Mouse (Mus musculus) spleen, embryonic (tissue): ENCODE measurements at regions not wholly inside any gene's neighbourhood (a gene's known extent, or its start where the extent isn't known, plus 50 kb on each side); places are given as distances from the start of the nearest gene placed in this dataset.

Experiments
- CTCF ChIA-PET: fragments of 350-600 bp; sonication (Branson Sonifier 250); formaldehyde crosslinking; loops from one replicate; lab custom pipeline; 2022; lab: Charles Lee

DNA sequence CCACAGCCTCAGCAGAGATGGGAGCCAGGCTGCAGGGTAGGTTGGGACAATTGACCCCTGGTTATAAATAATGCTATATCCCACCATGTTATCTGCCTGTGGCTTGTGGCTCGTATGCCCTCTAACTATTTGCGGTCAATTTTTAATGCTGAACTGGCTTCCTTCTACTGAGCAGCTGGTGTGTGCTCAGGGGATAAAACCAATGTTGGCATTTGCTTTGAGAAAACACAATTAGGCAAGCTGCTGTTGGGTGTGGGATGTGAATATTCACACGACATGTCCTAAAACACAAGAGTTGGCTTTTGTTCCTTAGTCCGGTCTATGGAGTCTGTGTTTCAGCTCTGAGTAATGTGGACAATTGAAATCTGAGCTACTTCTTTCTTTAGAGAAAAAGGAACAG lies 123.6 kb upstream of the Npvf start:
- CTCF ChIA-PET: no interaction called here

DNA sequence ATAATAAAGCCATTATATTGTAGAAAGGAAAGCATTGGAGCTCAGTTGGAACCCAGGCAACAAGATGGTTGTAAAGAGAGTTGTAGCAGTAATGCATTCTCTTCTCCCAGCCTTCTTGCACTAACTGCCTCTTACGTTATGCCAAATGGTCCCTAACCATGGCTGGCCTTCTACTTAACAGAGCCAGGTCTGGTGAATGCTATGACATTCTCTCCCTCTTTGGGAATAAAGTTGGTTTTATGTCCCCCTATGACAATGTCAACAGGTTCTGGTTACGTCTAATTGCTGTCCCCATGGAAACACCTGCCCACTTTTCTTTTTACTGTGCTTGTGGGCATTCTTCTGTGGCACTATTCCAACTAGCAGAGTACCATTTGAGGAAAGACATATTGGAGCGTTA lies 126.4 kb upstream of the Npvf start:
- CTCF ChIA-PET: no interaction called here

DNA sequence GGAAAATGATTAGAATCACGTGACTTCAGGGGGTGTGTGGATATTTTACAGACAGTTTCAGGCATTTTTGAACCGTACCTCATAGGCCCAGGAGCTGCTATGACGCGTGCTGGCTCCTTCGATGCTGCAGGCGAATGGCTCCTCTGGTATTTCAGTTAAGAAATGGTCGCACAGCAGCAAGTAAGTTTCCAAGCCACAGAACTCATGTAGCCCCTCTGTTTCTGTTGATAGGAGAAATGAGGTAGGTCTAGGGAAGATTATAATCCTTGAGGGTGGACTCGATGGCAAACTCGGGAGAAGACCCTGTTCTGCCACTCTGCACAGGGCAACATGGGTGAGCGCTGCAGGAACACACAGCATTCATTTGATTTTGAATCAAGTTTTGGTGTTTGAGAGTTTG lies 127.0 kb upstream of the Npvf start:
- CTCF ChIA-PET: no interaction called here

DNA sequence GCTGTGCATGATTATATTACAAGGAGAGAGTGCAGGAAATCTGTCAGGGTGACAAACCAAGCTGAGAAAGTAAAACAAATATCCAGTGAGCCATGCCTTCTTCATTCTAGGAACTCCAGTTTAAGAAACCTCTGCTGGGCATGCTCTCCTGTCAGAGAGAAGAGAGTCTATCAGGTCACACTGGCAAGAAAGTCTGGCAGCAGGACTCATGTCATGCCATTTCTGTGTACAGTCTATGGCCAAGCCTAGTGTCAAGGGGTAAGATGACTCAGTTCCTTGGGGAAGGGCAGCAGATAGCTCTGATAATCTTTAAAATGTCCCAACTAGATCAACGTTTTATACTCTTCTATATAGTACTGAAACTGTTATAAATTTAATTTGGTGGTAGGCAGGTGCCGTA lies 128.0 kb upstream of the Npvf start:
- CTCF ChIA-PET: no interaction called here

DNA sequence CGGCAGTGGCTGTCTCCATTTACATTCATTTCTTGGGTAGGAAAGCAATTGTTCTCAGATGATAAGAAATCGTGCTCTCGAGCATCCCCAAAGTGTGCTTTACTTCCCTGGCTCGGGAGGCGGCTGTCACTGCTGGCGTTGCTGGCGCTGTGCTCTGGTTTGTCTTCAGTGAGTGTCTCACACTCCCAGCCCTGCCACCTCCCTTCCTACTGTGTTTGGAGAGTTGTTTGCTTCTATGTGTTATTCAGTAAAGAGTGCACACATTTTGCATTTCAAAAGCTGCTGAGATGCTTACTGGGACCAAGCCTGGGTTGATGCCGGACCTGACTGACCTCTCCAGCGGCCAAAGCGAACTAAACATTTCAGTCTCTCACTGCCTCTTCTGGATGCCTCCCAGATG lies 129.3 kb upstream of the Npvf start:
- CTCF ChIA-PET: no interaction called here

DNA sequence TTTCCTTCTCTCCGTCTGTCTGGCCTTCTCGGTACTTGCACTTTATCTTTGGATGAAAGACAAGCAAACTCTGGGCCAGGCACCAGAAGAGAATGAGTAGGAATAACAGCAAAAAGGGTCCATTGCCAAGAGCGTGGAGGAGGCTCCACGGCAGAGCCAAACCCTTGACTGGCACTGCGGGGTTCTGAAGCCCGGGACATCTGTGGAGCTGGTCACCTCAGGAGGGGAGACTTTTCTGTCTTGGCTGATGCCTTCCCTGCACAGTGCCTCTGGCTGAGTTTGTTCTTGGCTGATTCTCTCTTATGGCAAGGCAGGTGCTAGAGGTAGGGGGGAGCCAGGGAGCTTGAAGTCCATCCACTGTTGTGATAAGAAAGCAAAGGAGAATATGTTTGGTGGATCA lies 130.1 kb upstream of the Npvf start:
- CTCF ChIA-PET: no interaction called here

DNA sequence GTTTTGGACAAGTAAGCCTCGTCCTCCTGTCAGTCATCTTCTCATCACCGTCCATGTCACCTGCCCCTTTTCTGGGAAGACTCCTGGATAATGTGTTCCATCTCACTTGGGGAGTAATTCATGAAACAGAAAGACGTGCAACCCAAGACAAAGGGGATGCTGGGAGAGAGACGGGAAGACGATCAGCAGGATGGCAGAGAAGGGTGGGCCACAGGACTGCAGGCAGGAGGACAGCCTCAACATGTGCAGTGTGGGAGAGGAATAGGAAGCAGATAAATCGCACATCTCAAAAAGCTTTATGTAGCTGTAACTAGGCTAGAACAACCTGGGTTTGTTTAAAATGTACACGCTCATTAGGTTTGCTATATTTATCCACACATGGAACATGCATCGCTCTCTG lies 133.4 kb upstream of the Npvf start:
- CTCF ChIA-PET: no interaction called here

DNA sequence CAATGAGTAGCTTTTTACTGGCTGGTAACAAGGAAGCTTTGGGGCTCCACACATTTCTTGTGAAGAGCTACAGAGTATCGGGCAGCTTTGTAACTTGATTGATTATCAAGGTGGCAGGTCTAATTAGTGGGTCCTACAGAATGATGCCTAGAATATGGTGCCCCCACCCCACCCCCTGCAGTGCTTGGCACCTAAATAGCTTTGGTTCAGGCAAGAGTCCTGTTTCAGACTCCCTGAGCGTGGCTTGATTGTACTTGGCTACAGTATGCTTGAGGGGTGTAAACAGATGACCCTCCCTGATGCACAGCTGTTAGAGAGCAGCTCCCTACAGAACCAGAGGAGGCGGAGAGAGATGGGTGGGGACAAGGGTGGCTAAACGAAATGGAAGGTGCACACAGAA lies 145.7 kb upstream of the Npvf start:
- CTCF ChIA-PET: no interaction called here

DNA sequence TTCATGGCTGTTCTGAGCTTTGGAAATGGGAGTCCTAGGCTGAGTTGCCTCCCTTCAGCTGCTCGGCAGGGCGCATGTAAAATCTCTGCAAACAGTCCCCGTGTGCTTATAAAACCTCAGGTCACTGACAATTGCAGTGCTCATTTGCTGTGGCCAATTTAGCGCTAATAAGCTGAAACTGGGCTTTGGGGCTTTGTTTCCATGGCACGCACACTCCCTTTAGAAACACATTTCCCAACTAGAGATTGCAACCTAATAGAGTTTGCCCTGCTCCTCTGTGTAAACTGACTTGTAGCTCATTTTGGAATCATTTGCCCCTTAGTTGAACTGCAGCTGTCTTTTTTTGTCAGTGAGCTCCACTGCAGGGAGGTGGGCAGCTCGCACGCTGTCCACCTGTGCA lies 148.7 kb upstream of the Npvf start:
- CTCF ChIA-PET: interaction anchor here (0.7 kb wide), 1 partner anchor 9 kb away, joined by 3 read pairs; no protein-coding TSS in a partner anchor

DNA sequence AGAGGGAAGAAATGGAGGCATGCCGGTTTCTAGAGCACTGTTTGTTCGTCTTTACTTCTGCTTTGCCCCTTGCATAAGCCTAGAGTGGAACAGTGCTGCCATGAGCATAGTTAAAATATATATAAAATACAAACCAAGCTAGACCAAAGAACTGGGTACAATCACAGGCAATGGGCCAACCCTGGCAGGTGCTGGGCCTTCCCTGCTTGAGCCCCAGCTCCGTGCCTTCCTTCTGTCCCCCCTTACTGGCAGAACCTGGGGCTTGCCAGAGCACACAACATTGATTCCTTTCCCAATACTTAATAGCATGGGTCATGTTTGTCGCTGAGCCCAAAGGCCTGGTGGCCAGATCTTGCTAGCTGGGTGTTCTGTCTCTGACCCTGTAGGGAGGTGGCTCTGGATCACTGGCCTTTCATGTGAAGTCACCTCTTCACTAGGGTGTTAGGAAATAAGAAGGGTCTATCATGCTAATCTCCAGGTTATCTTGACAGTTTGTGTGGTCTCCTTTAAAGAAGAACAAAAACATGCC lies 150.3 kb upstream of the Npvf start:
- CTCF ChIA-PET: no interaction called here

DNA sequence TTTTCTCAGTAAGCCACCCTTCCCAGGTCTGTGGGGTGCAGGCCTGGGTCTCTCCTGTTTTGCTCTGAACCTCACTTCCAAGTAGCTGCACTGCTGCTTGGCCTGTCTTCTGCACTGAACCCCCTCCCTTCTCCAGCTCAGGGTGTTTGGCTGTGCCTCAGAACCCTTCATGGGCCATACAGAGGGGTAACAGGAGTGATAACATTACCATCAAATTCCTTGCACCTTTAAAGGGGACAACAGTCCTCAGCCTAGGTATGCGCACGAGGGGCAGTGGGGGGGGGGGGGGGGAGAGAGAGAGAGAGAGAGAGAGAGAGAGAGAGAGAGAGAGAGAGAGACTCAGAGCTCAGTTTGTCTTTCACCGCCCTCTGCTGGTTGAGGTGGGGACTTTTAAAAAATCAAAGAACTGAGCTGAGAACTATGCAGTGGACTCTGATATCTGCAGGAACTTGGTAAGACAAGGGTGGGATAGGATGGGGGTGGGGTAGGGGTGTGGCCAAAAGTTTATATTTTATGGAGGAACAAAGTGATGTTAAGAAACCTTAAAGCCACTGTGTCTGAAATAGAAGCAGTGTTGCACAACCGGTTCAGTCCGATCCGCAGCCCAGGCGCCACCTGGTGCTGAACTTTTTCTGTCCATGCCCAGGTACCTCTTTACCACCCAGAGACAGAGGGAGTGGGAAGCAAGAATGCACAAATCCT lies 152.3 kb upstream of the Npvf start:
- CTCF ChIA-PET: interaction anchor here (0.6 to 0.7 kb wide), 2 partner anchors 785 to 1483 kb away, joined by 3 to 7 read pairs; no protein-coding TSS in a partner anchor

DNA sequence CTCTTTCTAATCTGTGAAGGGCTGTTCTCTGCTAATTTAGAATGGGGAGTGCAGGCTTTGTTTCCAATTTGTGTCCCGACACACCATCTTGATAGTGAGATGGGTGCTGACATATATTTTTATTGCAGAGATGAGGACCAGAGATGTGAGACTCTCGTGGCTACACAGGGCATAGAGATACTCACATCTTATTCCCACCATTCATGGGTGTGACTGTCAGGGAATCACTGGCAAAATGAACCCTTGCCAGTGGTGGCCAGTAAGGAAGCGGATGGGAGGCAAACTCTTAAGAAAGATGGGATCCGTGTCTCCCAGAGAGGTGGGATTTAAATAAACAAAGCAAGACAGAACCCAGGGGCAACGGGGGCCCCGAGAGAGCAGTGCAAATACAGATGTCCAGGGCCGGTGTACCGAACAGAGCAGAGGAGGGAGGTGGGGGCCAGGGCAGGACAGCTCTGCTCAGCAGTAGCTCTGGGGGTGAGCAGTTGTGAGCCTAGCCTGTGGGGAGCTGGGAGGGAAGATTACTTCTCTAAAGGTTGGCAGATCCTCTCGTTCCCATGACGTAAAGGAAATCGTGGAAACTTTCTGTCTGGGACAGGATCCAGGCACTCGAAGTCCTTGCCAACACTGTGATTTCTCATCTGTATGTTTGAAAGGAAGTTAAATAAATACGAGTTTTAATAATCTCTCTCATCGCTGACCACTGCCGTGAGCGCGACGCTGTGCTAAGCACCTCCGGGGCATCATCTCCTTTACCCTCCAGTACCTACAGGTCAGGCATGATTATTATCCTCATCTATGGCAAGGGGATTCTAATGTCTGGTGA lies 153.2 kb upstream of the Npvf start:
- CTCF ChIA-PET: interaction anchor here (0.6 to 1.5 kb wide), 6 partner anchors 16 to 1482 kb away, joined by 3 to 14 read pairs (median 4); no protein-coding TSS in a partner anchor

DNA sequence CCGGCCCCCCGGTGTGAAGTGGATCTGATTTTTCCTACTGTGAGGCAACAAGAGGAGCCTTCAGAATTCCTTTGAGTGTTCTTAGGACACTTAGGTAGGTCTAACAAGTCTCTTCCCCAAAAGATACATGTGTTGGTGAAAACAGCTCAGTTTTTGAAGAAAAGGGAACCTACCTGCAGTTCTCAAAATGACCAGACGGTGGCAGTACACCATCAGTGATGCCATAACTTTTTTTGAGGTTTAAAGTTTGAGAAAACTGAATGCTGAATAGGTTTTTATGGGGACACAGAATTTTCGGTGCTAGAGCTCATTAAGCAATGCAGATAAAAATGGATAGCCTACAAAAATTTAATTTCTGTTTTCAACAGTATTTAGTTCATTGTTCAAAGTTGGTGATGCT lies 153.9 kb upstream of the Npvf start:
- CTCF ChIA-PET: interaction anchor here (0.5 to 1.5 kb wide), 6 partner anchors 16 to 1330 kb away, joined by 3 to 14 read pairs (median 4); no protein-coding TSS in a partner anchor

DNA sequence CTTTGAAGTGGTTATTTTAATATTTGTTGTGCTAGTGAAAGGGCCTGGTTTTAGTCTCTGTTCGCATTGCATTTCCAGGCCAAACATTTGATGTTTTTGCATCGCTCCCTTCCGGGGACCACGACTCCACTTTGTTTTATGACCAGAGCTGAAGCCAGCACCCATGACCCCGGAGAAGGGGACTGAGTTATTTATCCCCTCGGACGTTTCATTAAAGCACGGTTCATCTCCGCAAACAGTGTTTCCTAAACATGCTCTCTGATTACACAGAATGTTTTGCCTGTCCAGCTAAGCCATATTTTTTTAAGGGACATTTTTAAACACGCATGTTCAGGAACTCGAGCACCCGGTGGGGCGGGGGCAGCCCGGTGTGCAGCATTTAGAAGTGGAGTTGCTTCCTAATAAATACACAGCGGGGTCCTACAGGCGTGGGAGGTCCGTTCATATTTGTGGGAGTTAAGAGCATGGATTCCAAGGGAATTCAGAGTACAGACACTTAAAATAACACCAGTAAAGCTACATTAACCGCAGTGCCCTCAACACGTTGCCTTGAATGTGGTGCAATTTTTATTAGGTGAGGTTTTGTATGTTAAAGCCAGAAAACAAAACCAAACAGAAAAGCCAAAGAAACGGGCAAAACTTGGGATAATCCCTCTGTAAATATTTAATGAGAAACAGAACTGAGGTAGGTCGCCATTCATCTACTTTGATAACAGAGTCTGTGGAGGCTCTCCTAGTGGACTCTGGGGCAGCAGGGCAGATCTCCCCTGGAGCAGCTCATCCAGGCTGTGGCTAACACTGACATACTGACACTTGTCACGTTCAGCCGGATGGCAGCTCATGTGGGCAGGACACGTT lies 154.8 kb upstream of the Npvf start:
- CTCF ChIA-PET: interaction anchor here (0.7 to 1.5 kb wide), 4 partner anchors 15 to 1014 kb away, joined by 3 to 14 read pairs (median 5); no protein-coding TSS in a partner anchor

DNA sequence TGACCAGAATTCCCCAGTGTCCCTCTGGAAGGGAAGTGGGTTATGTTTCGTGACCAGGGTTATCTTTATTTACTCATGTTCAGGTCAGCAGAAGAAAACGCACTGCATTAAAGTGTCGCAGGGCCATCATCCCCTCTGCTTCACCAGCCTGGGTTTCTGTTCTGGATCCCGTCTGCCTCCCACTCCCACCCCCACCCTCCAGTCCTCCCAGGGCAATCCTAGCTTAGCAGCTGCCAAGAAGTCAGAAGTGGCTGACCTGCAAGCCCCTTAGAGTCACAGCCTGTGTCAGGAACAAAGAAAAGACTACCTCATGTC lies 155.4 kb upstream of the Npvf start:
- CTCF ChIA-PET: interaction anchor here (1.3 kb wide), 1 partner anchor 128 kb away, joined by 5 read pairs; no protein-coding TSS in a partner anchor

DNA sequence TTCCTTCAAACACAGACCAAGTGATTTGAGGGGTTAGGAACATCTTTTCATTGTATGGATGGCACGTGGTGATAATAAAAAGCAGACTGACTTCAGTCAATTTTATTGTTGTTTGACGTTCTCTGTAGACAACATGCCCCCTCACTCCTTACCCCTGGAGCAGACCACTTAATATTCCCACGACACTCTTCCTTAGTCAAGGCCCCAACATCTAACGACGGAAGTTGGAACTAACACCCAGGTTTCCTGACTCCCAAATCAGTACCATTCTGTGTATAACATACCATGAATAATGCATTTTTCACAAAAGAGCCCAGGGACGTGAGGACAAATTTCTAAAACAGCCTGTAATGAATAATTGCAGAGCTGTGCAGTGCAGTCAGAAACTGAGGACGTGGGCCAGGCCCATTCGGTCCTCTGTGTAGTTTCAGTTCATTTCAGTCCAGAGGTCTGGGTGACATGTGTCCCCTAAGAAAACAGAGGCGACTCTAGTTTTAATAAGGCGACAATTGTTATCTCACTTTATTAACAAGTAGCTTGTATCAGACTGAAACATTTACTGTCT lies 160.8 kb upstream of the Npvf start:
- CTCF ChIA-PET: interaction anchor here (0.6 kb wide), 1 partner anchor 1955 kb away, joined by 3 read pairs; no protein-coding TSS in a partner anchor

DNA sequence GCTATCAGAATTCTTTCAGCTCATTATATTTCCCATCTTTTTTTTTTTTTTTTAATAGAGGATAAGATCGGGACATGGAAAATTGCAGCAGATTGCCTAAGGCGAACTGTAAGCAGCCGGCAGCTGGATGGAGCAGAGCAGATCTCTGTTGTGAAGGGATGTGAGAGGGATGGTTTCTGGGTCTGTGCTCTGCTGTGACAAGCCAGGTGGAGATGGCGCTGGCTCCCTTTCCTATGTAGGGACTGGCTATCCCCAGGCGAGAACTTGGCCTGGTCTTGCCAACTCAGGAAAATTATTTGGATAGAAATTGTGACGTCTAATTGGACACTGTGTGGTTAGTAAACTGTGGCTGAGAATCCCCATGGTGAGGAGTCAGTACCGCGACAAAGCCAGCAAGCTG lies 161.3 kb upstream of the Npvf start:
- CTCF ChIA-PET: interaction anchor here (0.6 kb wide), 1 partner anchor 1955 kb away, joined by 3 read pairs; no protein-coding TSS in a partner anchor

DNA sequence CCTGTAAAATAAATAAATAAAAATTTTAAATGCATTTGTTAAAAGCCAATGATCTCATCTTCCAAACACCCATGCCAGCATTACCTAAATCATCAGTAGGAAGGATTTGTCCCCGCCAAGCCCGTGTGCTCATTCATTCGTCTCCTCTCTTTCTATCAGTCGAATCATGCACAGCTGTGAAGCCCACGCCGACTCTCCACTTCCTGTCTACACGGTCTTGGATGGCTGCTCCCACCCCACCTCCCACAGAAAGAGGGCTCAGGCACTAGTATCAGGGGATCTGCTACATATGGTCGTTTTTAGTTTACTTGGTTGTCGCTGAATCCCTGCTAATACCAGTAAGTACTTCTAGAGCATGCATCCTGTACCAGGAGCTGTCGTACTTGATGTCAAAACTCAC lies 163.2 kb upstream of the Npvf start:
- CTCF ChIA-PET: no interaction called here

DNA sequence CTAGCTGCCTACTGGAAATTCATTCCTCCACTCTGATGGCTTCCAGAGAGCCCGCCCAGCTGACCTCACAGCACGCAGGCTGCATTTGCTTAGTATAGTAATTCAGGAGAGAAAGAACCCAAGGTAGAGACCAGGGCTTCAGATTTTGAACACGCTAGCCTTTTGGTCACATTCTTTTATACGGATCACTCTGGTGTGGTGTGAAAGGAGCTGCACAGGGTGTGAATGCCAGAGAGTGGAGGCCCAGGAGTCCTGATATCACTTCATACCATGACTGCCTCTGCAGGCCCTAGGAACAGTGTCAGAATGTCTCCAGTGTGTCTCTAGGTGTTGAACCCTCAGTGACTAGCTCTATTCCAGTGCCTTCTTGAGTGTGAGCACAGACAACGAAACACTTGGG lies 164.2 kb upstream of the Npvf start:
- CTCF ChIA-PET: no interaction called here

DNA sequence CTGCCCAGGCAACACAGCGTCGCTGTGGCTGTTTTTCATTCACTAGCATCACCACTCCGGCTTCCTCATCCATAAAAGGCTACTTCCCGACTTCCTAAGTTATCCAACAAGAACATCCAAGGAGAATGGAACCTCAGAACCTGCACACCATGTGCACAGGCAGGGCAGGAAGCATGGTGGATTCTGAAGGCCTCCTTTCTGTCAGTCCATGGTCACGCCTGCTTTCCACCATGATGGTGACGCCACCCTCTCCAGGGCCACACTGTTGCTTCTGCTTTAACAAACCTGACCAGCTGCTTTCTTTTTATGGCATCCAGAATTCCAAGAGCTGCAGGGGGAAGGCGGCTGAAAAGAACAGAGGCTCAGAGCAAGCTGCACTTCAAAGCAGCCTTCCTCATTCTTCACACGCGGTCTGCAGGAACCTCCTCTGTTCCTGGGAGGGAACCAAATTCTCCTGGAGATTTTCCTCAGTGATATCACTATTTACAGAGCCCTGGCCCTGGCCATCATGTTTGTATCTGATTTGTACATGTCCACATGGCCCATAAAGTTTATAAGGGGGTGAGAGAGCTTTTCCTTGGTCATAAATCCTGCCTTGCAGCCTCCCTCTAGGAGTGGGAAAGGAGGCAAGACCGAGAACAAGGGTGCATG lies 164.8 kb upstream of the Npvf start:
- CTCF ChIA-PET: no interaction called here
